Mouse (Mus musculus) limb, embryonic 11.5 days (tissue): ENCODE data around the gene Tmem139. TPM values are rescaled to one million over a fixed set of nuclear protein-coding genes. Genes with fewer than 3 reads are reported as not detected.

Experiments
- ATAC-seq: fragments of 200-750 bp; cut with Nextera tagmentation; 2 replicates; pipeline ENCODE4 v1.8.0; 2017; ENCODE audit warnings: low read depth; ENCODE audit not compliant: insufficient number of reproducible peaks, low FRiP score, low TSS enrichment
- DNase-seq: peaks from one replicate; pipeline ENCODE4 v3.0.0-alpha.2; 2015; ENCODE audit warnings: low spot score
- H3K27ac ChIP-seq: fragments of 300-500 bp; sonication (generic); replicated peaks from 2 replicates; pipeline ENCODE4 v1.5.1; 2014; ENCODE audit warnings: low read depth, mild to moderate bottlenecking, low read length
- H3K27me3 ChIP-seq: fragments of 300-500 bp; sonication (generic); 2 replicates; pipeline ENCODE4 v1.6.1; 2014; ENCODE audit warnings: mild to moderate bottlenecking, low read length, mixed read lengths; ENCODE audit not compliant: control insufficient read depth, insufficient read depth
- H3K36me3 ChIP-seq: fragments of 300-500 bp; sonication (generic); 2 replicates; pipeline ENCODE4 v1.6.1; 2014; ENCODE audit warnings: mild to moderate bottlenecking, low read length, moderate library complexity, mixed read lengths; ENCODE audit not compliant: control insufficient read depth, insufficient read depth
- H3K4me1 ChIP-seq: fragments of 300-500 bp; sonication (generic); 2 replicates; pipeline ENCODE4 v1.6.1; 2014; ENCODE audit warnings: low read length, mixed read lengths; ENCODE audit not compliant: control insufficient read depth, insufficient read depth
- H3K4me2 ChIP-seq: fragments of 300-500 bp; sonication (generic); 2 replicates; pipeline ENCODE4 v1.6.1; 2014; ENCODE audit warnings: low read depth, mild to moderate bottlenecking, moderate library complexity; ENCODE audit not compliant: severe bottlenecking
- H3K4me3 ChIP-seq: fragments of 300-500 bp; sonication (generic); 2 replicates; pipeline ENCODE4 v1.5.1; 2014; ENCODE audit warnings: low read depth, low read length
- H3K9ac ChIP-seq: fragments of 300-500 bp; sonication (generic); 2 replicates; pipeline ENCODE4 v1.6.1; 2014; ENCODE audit warnings: mild to moderate bottlenecking, low read length
- H3K9me3 ChIP-seq: fragments of 300-500 bp; sonication (generic); 2 replicates; pipeline ENCODE4 v1.6.1; 2016; ENCODE audit warnings: low read length; ENCODE audit not compliant: control insufficient read depth
- WGBS: fragments of 180-500 bp; shearing (Covaris S2); extraction: QIAGEN DNeasy Blood & Tissue Kit; methylation state at CpG from one replicate; pipeline ENCODE4 v1.1.7; 2014; 5-methylcytosine and 5-hydroxymethylcytosine counted together
- polyA plus RNA-seq: library from polyadenylated mRNA; unstranded; fragments of >200 nt; fragmentation: Nextera tagmentation; extraction: Ambion mirVana; gene quantifications from 2 replicates; pipeline ENCODE4 v1.2.1, GENCODE M21; 2014

The Tmem139 gene
- polyA plus RNA-seq, 1 experiment from 2014 or later = 1.5 TPM

DNA sequence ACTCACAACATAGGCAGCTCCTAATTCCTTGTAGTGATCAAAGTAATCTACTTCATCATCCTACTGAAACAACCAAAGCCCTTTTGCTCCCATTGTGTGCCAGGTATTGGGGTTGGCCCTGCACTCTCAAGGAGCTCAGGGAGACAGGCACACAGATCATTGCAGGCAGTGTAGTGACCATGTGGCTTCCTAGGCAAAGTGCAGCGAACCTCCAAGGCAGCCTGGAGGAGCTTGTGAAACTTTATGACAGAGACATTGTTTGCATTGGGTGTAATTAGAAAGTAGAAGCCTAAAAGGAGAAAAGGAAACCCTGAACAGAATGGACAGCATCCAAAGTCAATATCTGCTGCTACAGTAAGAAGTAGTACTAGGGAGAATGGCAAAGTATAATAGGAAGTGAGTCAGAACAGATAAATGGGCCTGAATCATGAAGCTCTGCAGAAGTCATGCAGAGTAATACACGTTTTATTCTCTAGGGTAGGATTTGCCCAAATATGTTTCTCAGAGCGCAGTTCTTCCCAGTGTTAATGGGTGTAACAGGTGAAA is 33.9 kb downstream of the Tmem139 start:
- no peaks in the 10 kb centered on the region for H3K27me3 ChIP-seq
- no peaks in the 10 kb centered on the region for H3K36me3 ChIP-seq
- no peaks in the 10 kb centered on the region for H3K4me1 ChIP-seq
- DNase-seq (no peak), ATAC-seq (no peak)
- H3K27ac ChIP-seq = no peak overlapping the region
- H3K4me3 ChIP-seq = no peak overlapping the region
- no peaks in the 10 kb centered on the region for H3K9me3 ChIP-seq
- 75% methylated on average over 3 of the region's 3 CpGs for WGBS
- no peak overlapping the region for H3K4me2 ChIP-seq
- no peak overlapping the region for H3K9ac ChIP-seq

DNA sequence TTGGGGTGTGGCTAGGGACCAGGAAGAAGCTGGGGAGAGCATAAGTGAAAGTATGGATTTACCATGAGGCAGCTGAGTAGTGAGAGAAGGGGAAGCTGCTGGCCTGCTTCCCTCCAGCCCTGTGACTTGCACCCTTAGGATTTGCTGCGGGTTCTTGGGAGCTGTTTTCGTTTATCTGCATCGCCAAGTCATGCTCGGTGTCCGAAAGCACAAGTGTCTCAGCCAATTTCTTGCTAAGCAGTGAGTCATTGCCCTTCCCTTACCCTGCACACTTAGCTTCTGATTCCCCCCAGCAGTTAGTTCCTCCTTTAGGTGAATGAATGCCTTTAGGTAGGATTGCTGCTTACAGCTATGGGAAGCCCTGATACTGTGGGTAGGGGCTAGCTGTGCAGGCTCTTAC is 37.6 kb downstream of the Tmem139 start:
- H3K36me3 ChIP-seq = no peaks in the 10 kb centered on the region
- no peak for DNase-seq
- WGBS = 90% methylated on average over 5 of the region's 5 CpGs

DNA sequence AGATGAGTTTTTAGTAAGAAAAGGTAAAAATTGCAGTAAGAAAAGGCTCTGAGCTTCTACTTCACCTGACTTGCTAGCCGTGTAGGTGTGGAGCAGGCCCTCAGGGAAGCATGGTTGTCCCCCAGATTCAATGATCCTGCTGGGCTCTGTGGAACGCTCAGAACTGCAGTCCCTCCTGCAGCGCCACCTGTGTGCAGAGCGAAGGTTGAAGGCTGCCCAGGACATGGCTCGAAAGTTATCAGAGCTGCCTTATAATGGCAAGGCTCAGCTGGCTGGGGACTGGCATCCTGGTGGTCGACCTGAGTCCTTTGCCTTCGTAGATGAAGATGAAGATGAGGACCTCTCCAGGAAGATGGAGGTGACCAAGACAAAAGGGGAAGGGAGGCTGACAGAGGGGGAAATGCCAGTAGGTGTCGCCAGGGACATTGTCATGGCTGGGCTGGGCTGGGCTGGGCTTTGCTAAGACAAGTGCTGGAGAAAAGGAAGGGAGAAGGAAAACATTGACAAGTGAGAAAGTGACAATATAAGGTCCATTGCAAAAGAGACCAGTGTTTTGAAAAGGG is 48.1 kb downstream of the Tmem139 start:
- DNase-seq = no peak
- Histone ChIP-seq H3K4me2 (no peak overlapping the region), H3K9me3 (no peaks in the 10 kb centered on the region), H3K4me1 (no peaks in the 10 kb centered on the region), H3K36me3 (no peaks in the 10 kb centered on the region; the same call in 1 of the 2 replicates), H3K27ac (no peak overlapping the region), H3K27me3 (no peaks in the 10 kb centered on the region), H3K9ac (no peak overlapping the region), H3K4me3 (no peak overlapping the region)
- no peak for ATAC-seq
- WGBS = 50% methylated on average over 8 of the region's 8 CpGs

More for the DNA sequence above, 37.6 kb downstream of the Tmem139 start:
- H3K9ac ChIP-seq = no peak overlapping the region
- no peaks in the 10 kb centered on the region for H3K27me3 ChIP-seq
- no peak overlapping the region for H3K4me2 ChIP-seq
- no peaks in the 10 kb centered on the region for H3K4me1 ChIP-seq
- H3K9me3 ChIP-seq = no peaks in the 10 kb centered on the region
- no peak for ATAC-seq
- H3K4me3 ChIP-seq = no peak overlapping the region
- H3K27ac ChIP-seq = no peak overlapping the region

DNA sequence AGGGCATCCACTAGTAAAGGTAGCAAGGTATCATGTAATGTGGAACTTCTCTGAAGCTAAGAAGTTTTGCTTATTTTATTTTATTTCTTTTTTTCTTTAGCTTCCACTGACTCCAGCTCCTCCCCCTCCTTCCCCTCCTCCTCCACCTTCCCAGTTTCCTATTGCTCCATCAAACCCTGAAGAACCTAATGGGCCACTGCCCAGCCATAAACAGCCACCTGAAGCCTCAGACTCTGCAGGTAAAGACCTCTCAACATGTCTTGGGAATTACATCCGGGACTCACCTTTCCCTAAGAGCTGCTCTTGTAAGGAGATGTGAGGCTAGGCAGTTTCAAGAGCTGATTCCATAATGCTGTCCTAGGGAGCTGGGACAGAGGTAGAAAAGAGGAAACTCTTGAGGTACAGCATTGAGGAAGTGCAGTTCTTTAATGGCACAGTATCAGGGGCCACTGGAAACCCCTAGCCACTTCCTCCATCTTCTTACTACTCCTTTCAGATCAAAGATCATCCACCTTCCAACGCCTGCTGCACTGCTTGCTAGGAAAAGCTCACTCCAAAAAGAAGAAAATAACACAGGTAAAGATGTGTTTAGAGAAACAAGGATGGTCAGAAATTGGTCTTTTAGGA is 48.8 kb downstream of the Tmem139 start:
- Histone ChIP-seq H3K4me2 (no peak overlapping the region), H3K36me3 (no peaks in the 10 kb centered on the region; the same call in 1 of the 2 replicates), H3K9me3 (no peaks in the 10 kb centered on the region), H3K4me1 (no peaks in the 10 kb centered on the region), H3K9ac (no peak overlapping the region), H3K4me3 (no peak overlapping the region), H3K27ac (no peak overlapping the region), H3K27me3 (no peaks in the 10 kb centered on the region)
- DNase-seq (no peak), ATAC-seq (no peak)
- WGBS = 88% methylated on average over 2 of the region's 2 CpGs

Other genes with a start within 250 kb of the Tmem139 start
- not detected in 2 replicates for gene Sva, start 223.6 kb upstream of the Tmem139 start, polyA plus RNA-seq
- not detected in 2 replicates for gene Tas2r139, start 121.0 kb upstream of the Tmem139 start, polyA plus RNA-seq
- not detected in 2 replicates for gene Tas2r144, start 46.6 kb upstream of the Tmem139 start, polyA plus RNA-seq
- gene Gstk1, start 16.0 kb upstream of the Tmem139 start, polyA plus RNA-seq = 21.1 and 22.6 TPM in 2 replicates
- gene Casp2, start 3.0 kb downstream of the Tmem139 start, polyA plus RNA-seq = 78.3 and 82.6 TPM in 2 replicates
- gene Clcn1, start 24.7 kb downstream of the Tmem139 start, polyA plus RNA-seq = 0.69 and 1.1 TPM in 2 replicates
- gene Fam131b, start 62.7 kb downstream of the Tmem139 start, polyA plus RNA-seq = 0.85 and 0.89 TPM in 2 replicates
- 97.7 and 101 TPM in 2 replicates for gene Zyx, start 87.7 kb downstream of the Tmem139 start, polyA plus RNA-seq
- gene Epha1, start 111.3 kb downstream of the Tmem139 start, polyA plus RNA-seq = 2.5 and 4.6 TPM in 2 replicates
- gene Tas2r143, start 138.3 kb downstream of the Tmem139 start, polyA plus RNA-seq = not detected in 2 replicates
- gene Tas2r135, start 143.5 kb downstream of the Tmem139 start, polyA plus RNA-seq = not detected in 2 replicates
- not detected in 2 replicates for gene Tas2r126, start 172.6 kb downstream of the Tmem139 start, polyA plus RNA-seq
- gene Olfr458, start 203.2 kb downstream of the Tmem139 start, polyA plus RNA-seq = not detected in 2 replicates
- gene Olfr457, start 214.4 kb downstream of the Tmem139 start, polyA plus RNA-seq = not detected in 2 replicates
- not detected in 2 replicates for gene Olfr456, start 225.2 kb downstream of the Tmem139 start, polyA plus RNA-seq